Mouse (Mus musculus) layer of hippocampus, postnatal 25 days (tissue): ENCODE data around the gene Csk. TPM values are rescaled to one million over a fixed set of nuclear protein-coding genes. Genes with fewer than 3 reads are reported as not detected.

Experiments
- DNase-seq, 2 experiments: peaks; one replicate each; pipeline ENCODE4 v3.0.0; 2022; ENCODE audit warnings: mixed read lengths in 2 of 2, low spot score in 1 of 2; ENCODE audit errors: extremely low spot score in 1 of 2
- total RNA-seq, 2 experiments: library from RNA; stranded (reverse); gene quantifications; 2 replicates each; pipeline ENCODE4 v1.2.3; 2021

Gene Csk
- total RNA-seq, 2 experiments from 2014 or later = 37.5 to 37.9 TPM

DNA sequence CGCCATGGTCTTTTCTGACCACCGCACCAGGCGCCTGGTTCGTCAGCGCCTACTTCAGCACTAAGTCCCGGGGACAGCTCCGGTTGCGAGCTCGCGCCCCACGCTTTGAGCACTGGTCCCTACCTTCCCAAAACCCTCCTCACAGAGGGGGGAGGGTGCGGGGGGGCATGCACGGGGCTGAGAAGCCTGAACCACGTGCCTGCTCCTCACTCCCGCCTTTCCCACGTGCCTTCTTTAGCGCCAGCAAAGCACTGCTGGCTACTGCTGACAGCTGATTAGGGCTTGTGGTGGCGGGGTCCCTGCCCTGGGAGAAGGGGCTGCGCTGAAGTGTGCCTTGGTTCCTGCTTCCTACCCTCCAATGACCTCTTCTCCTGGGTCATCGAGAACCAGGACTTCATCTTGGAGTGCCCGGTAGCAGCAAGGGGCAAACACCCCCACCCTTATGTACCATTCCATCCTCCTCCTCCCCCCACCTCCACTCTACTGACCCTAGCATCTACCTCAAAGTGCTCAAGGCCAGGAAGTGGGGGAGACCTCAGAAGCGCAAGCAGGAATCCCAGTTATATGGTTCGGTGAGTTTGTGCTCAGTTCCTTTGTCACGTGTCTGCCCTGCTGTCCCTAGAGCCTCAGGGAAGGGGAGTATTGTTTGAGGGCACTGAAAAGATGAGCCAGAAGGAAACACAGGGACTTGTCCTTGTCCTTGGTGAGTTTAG lies 47.1 kb downstream of the Csk start, which contains the start of gene Cplx3:
Gene Cplx3, minus strand, starts transcription at position 143 of the 713 bp plus-strand sequence.
- DNase-seq = no peak

DNA sequence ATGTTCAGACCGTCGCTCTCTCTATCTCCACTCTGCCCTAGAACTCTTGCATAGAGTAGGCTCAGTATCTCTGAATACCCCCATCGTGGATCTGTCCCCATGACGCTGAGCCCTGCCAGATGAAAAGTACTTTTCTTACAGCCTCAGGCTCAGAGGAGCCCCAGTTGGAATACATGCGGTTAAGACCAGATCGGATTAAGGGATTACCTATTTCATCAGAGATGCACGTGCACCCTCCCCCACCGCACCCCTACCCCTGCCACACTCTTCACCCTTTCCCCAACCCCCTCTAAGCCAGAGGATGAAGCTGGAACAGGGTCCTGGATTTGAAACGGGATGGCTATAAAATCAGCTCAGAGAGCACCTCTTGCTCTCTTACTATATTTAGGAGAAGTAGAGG lies 47.9 kb downstream of the Csk start:
- no peak for DNase-seq

DNA sequence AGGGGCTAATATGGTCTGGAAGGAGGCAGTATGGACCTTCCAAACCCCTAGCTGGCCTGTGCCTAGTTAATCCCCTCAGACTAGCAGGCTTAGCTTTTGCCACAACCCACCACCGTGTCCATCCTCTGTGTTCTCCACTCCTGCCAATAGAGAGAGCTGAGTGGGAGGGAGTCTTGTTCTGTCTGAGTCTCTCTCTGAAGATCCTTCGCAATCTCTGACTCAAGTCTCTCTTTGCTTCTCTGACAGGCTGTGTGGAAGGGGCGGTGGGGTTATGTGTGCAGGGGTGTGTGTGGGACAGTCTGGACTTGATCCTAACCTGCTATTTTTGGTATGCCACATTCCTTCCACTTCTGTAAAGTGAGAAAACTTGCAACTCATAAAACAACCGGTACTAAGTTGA lies 48.6 kb downstream of the Csk start:
- no peak for DNase-seq

DNA sequence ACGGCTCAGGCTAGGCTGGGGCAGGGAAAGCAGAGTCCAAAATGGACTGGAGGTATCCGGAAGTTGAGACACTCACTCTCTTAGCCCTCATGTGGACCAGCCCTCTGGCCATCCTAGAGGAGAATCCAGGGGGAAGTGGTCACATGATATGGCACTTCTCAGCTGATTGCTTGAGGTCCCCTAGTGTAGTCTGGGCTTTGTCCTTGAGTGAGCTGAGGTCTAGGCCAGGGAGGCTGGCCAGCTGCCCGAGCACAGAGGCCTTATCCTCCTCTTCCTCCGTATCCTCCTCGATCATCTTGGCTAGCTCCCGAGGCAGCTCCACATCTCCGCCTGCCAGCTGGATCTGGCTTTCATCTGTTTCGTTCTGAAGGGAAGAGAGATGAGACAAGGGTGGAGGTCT lies 51.3 kb downstream of the Csk start:
- no peak for DNase-seq

DNA sequence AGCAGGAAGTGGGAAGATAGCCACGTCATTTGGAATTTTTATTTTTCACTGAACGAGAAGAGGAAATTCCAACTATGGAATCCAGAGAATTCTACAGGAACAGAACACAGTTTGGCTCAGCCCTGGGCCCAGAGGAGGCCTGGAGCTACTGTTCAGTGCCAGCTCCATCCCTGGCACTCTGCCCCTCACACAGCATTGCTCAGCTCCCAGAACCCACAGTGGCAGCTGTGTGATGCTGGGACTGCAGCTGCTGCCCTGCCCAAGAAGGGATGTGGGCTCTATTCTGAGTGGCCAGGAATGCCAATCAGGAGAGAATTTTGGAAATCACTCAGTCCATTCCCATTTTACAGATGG lies 52.1 kb downstream of the Csk start:
- peak in 1 of 2 experiments; percentile 55 for DNase-seq

DNA sequence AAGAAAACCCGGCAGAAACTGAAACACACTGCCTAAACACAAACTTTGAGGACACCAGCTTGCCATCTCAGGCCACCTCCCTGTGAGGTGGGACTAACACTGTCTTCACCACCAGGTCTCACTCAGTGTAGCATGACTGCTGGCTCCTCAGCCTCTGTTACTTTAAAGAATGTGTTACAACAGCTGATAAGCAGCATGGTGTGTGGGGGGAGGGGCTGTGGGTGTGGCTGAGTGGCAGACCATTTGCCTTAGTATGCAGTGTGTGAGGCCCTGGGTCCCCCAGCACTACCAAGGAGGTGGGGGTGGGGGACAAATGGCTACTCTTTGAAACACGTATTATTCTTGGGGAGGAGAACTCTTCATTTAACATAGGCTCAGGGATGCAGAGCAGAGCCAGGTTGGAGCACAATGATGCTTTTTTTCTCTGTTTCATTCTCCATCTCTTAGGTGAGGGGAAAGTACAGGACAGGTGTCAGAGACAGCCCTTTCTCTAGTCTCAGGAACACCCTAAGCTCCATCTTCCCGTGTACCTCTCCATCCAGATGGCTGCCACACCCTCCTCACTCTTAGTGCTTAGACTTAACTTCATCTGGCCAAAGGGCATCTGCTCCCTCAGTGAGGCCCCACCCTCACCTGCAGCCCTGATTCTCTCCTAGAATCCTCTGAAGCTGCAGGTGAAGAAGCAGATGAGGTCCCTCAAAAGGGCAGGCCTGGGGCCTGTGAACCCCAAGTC lies 52.6 kb downstream of the Csk start:
- no peak for DNase-seq

DNA sequence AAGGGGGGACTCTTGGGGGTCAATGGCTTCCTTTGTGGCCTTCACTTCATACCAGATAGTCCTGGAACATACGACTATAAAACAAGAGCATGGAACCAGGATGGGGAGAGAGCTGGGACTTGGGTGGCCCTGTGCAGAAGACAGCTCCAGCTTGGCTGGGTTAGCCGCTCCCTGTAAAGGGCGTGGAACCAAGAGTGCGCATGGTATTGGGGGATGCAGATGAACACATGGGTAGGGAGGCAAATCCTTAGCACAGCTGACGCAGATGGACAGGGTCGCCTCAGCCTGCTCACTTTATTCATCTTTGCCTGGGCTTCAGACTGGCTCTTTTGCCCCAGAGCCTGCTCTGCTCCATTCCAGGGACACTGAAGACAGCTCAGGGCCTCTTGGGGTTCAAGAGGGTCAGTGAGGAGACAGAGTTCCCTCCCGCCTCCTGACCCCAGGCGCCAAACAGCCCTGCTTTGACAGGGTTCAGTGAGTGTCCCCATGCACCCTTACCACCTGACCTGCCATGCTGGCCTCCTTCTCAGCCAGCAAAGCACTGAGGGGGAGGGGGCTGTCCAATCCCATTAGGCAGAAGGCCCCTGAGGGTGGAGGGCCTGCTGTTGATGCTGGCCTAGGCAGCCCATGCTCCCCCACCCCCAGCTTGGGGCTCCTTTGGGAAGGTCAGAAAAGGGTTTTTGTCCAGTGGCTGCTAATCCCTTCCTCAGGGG lies 54.4 kb downstream of the Csk start:
- no peak for DNase-seq

DNA sequence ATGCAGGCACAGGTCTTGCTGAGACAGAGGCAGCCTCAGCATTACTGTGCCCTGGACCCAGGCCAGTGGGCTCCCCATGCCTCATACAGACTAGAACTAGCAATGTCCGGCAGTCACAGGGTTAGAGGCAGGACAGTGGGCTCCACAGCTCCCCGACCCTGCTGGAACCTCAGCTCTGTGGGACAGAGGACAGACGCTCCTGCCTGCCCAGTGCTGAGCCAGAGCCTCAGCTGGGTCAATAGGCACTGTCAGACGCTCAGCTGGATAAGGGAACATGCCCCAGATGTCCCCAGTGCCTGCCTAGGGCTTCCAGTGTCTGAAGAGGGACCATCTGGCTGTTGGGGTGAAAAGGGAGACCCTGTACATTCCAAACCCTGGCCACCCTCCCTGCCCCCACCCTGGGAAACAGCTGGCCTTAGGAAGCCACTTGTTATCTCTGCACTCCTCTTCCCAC lies 55.5 kb downstream of the Csk start:
- DNase-seq = no peak

DNA sequence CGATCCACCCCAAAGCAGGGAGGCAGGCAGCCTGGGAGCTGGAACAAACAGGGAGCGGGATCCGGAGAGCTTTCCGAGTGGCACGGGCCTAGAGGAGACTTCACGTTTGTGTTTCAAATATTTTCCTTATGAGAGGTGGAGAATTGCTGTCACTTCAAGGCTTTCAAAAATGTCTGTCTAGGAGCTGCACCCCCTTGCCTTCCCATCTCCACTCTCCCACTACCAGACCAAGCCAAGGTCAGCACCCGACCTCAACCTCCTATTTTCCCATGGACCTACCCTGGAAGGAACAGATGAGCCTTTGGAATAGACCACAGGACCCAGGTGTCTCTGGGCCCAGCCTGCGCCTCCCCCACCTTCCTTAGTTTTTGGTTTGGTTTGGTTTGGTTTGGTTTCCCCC lies 56.2 kb downstream of the Csk start:
- no peak for DNase-seq

DNA sequence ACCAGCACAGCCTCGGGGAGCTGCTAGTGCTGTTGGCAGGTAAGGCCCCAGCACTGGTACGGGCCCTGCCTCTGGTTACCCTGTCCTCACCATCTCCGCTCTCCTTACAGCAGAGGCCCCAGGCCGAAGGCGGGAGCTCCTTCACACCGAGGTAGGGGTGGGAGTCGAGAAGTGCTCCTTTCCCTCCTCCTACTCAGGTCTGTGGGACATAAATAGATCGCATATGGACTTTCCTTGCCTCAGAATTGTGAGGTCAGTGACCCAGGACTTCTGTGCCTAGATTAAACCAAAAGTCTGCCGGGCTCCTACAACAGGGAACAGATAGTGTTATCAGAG lies 59.3 kb downstream of the Csk start:
- DNase-seq = no peak

DNA sequence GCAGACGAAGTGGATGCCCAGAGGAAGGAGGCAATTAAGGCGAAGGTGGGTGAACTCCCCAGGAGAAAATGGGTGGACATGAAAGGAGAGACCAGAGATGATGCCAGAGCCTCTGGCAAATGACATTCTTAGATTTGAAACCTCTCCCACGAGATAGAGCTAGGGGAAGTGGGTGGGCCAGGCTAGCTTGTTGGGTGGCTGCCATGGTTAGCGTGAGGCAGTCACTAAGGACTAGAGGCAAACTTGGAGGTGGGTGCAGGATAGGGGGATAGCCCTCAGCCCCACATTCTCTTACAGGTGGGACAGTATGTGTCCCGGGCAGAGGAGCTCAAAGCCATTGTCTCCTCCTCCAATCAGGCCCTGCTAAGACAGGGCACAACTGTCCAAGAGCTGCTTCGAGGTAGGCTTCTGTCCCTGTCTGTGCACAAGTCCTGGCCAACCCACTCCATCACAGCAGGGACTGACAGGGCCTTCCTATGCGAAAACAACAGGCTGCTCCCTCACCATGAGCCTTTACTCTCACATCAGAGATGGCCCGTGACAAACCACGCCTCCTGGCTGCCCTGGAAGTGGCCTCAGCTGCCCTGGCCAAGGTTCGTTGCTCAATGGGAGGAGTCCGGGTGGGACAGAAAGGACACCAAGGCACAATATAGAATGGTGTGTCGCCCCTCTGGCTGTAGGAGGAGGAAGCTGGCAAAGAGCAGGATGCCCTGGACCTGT lies 59.8 kb downstream of the Csk start:
- no peak for DNase-seq

DNA sequence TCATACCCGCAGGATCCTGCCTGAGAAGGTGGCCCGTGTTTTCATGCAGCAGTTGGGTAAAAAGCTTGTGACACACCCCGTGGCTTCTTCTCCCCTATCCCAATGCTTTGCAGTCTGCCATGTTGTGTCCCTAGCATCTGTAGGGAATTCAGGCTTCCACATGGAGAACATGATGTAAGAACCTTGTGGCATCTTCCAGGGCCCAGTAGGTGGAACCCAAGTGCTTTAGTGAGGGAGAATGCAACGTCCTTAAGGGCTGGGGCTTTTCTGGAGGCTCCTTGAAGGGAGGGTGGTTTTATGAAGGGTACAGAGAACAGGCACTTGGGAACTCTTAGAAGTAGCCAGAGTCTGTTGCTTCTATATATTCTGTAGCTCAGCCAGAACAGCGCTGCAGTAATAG lies 62.7 kb downstream of the Csk start:
- no peak for DNase-seq

DNA sequence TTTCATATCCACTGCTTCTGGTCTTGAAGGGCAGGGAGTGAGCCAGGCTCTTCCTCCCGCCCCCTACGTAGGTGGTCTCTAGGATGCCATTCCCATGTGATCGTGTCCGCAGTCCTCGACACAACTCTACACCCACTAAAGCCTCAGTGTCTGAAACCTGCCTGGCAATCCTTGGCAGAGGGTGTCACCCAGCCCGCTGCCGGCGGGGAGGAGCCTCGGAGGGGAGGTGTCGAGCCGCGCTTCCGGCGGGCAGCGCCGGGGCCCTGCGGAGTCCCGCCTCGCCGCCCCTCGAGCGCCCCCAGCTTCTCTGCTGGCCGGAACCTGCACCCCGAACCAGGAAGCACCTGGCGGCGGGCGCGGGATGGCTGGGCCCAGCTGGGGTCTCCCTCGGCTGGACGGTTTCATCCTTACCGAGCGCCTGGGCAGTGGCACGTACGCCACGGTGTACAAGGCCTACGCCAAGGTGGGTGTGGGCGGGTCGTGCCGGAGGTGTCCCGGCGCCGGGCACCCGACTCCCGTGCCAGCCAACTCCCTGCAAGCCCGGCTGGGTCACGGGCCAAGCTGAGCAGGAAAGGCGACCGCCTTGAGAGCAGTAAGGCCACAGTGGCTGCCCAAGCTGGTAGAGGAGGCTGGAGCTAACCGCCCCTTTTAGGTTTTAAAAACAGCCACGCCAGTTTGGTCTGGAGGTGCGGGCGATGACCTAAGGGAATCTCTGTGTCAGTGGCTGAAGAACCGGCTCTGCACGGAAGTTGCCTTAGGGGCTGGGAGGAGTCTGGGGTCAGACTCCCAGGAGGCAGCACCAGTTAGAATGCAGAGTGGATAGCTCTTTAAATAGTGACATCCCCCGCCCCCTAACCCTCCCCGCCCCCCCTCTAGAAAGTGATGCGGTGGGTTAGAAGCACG lies 64.0 kb downstream of the Csk start, which contains the start of gene Ulk3:
Gene Ulk3, plus strand, starts transcription at position 229 of the 903 bp plus-strand sequence.
- peak; percentile 60 to 67 for DNase-seq

DNA sequence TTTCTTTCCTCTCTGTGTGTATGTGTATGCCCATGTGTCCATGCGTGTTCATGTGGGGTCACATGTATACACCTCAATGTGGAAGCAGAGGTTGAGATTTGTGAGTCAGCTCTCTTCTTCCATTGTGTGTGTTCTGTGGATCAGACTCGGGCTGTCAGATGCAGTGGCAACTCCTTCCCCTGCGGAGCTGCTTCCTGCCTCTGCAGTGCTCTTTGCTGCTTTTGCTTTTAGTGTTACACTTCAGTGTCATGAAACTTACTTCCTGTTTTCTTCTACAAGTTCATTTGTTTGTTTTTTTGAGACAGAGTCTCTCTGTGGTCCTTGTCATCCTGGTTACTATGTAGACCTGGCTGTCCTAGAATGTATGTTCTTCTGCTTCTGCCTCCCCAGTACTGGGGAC lies 68.4 kb downstream of the Csk start:
- no peak for DNase-seq

DNA sequence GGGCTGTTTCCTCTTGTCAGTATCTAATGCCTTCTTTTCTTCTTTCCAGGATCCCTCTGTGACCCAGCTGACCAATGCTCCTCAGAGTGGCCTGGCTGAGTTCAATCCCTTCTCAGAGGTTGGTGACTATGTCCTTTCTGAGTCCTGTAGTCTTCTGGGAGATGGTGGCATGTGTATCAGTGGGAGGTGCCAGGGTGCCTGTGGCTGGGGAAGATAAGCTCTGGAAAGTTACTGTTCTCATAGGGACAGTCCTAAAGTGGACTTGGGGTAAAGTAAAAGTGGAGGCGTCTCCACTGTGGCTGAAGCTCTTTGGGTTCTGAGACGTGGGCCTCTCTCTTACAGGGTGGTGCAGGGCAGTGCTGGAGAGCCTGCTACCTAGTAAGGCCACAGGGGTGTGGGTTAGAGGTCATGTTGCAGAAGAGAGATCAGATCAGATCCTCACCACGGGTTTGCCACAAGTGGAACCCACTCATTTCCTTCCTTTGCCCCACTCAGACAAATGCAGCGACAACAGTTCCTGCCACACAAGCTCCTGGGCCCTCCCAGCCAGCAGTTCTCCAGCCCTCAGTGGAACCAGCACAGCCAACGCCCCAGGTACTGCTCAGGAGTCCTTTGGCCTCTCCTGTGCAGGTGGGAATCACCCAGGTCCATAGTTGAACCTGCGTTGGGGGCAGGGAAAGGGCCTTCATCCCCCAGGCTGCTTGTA lies 76.1 kb downstream of the Csk start:
- no peak for DNase-seq
